Mouse (Mus musculus): ENCODE data around the gene Ppp1r26. TPM values are rescaled to one million over a fixed set of nuclear protein-coding genes. Genes with fewer than 3 reads are reported as not detected.

Gene Ppp1r26
- total and polyA plus RNA-seq, 2 experiments from 2014 or later = 11.7 to 60.8 TPM

- no peak for ATAC-seq
- no peaks in the 10 kb centered on the region for H3K27me3 ChIP-seq (ENCODE audit: insufficient read depth, low read length)
- H3K9me3 ChIP-seq (ENCODE audit: low read length) = no peaks in the 10 kb centered on the region
- no peak for DNase-seq
- no peaks in the 10 kb centered on the region for H3K36me3 ChIP-seq (ENCODE audit: insufficient read depth)
- no peak overlapping the region for H3K4me3 ChIP-seq (ENCODE audit: low read depth, low read length)
- H3K4me1 ChIP-seq (ENCODE audit: insufficient read depth) = no peaks in the 10 kb centered on the region
- H3K4me2 ChIP-seq (ENCODE audit: low read depth) = no peak overlapping the region
- no peak overlapping the region for H3K27ac ChIP-seq (ENCODE audit: low read depth, low read length)
- WGBS = 87% methylated on average over 14 of the region's 14 CpGs
- no peak overlapping the region for H3K9ac ChIP-seq
- TF ChIP-seq CTCF (IDR thresholded peaks at IDR 0.05; ENCODE audit: low read depth) = peak; percentile 47
Observed at GRCm38 (mm10) chr2:28495207-28495756, 48.7 kb downstream of the Ppp1r26 start.

- Histone ChIP-seq H3K9ac (no peak overlapping the region), H3K27ac (ENCODE audit: low read depth, low read length) (no peak overlapping the region), H3K9me3 (ENCODE audit: low read length) (no peaks in the 10 kb centered on the region), H3K27me3 (ENCODE audit: insufficient read depth, low read length) (no peaks in the 10 kb centered on the region), H3K4me3 (ENCODE audit: low read depth, low read length) (no peak overlapping the region), H3K36me3 (ENCODE audit: insufficient read depth) (no peaks in the 10 kb centered on the region), H3K4me2 (ENCODE audit: low read depth) (no peak overlapping the region), H3K4me1 (ENCODE audit: insufficient read depth) (no peaks in the 10 kb centered on the region)
- ATAC-seq (no peak), DNase-seq (no peak)
- no peak for TF ChIP-seq CTCF (IDR thresholded peaks at IDR 0.05; ENCODE audit: low read depth)
- 86% methylated on average over 16 of the region's 16 CpGs for WGBS
Observed at GRCm38 (mm10) chr2:28495801-28496595, 49.4 kb downstream of the Ppp1r26 start.

GRCm38 (mm10) chr2:28496671-28497070, 50.1 kb downstream of the Ppp1r26 start, which contains the start of gene Gbgt1:
Gene Gbgt1 (plus strand): TSS chr2:28496891.
- H3K4me3 ChIP-seq (ENCODE audit: low read depth, low read length) = no peak within 1 kb of the TSS
- DNase-seq = no peak
- no peaks in the 10 kb centered on the region for H3K9me3 ChIP-seq (ENCODE audit: low read length)
- H3K4me2 ChIP-seq (ENCODE audit: low read depth) = no peak within 1 kb of the TSS
- H3K27ac ChIP-seq (ENCODE audit: low read depth, low read length) = no peak within 1 kb of the TSS
- no peaks in the 10 kb centered on the region for H3K4me1 ChIP-seq (ENCODE audit: insufficient read depth)
- H3K36me3 ChIP-seq (ENCODE audit: insufficient read depth) = no peaks in the 10 kb centered on the region
- 72% methylated on average over 5 of the region's 5 CpGs for WGBS
- H3K27me3 ChIP-seq (ENCODE audit: insufficient read depth, low read length) = no peaks in the 10 kb centered on the region
- ATAC-seq = no peak
- H3K9ac ChIP-seq = no peak within 1 kb of the TSS
- TF ChIP-seq CTCF (IDR thresholded peaks at IDR 0.05; ENCODE audit: low read depth) = no peak

GRCm38 (mm10) chr2:28497561-28497960, 51.0 kb downstream of the Ppp1r26 start:
- DNase-seq (no peak), ATAC-seq (no peak)
- TF ChIP-seq CTCF (IDR thresholded peaks at IDR 0.05; ENCODE audit: low read depth) = no peak
- no peaks in the 10 kb centered on the region for H3K27me3 ChIP-seq (ENCODE audit: insufficient read depth, low read length)
- no peak overlapping the region for H3K4me2 ChIP-seq (ENCODE audit: low read depth)
- no peaks in the 10 kb centered on the region for H3K4me1 ChIP-seq (ENCODE audit: insufficient read depth)
- no peaks in the 10 kb centered on the region for H3K9me3 ChIP-seq (ENCODE audit: low read length)
- no peak overlapping the region for H3K27ac ChIP-seq (ENCODE audit: low read depth, low read length)
- H3K36me3 ChIP-seq (ENCODE audit: insufficient read depth) = no peaks in the 10 kb centered on the region
- H3K9ac ChIP-seq = no peak overlapping the region
- WGBS = 84% methylated on average over 5 of the region's 5 CpGs
- no peak overlapping the region for H3K4me3 ChIP-seq (ENCODE audit: low read depth, low read length)

- Histone ChIP-seq H3K27ac (ENCODE audit: low read depth, low read length) (no peak overlapping the region), H3K4me1 (ENCODE audit: insufficient read depth) (no peaks in the 10 kb centered on the region), H3K4me2 (ENCODE audit: low read depth) (no peak overlapping the region), H3K9ac (no peak overlapping the region), H3K4me3 (ENCODE audit: low read depth, low read length) (no peak overlapping the region), H3K36me3 (ENCODE audit: insufficient read depth) (no peaks in the 10 kb centered on the region), H3K9me3 (ENCODE audit: low read length) (no peaks in the 10 kb centered on the region), H3K27me3 (ENCODE audit: insufficient read depth, low read length) (no peaks in the 10 kb centered on the region)
- no peak for TF ChIP-seq CTCF (IDR thresholded peaks at IDR 0.05; ENCODE audit: low read depth)
- DNase-seq = no peak
- ATAC-seq = no peak
- 80% methylated on average over 4 of the region's 4 CpGs for WGBS
Observed at GRCm38 (mm10) chr2:28498431-28498830, 51.8 kb downstream of the Ppp1r26 start.

GRCm38 (mm10) chr2:28502987-28503386, 56.4 kb downstream of the Ppp1r26 start:
- DNase-seq (no peak), ATAC-seq (no peak)
- H3K4me3 ChIP-seq (ENCODE audit: low read depth, low read length) = no peak overlapping the region
- H3K4me1 ChIP-seq (ENCODE audit: insufficient read depth) = no peaks in the 10 kb centered on the region
- no peak overlapping the region for H3K27ac ChIP-seq (ENCODE audit: low read depth, low read length)
- TF ChIP-seq CTCF (IDR thresholded peaks at IDR 0.05; ENCODE audit: low read depth) = no peak
- H3K36me3 ChIP-seq (ENCODE audit: insufficient read depth) = no peaks in the 10 kb centered on the region
- H3K27me3 ChIP-seq (ENCODE audit: insufficient read depth, low read length) = no peaks in the 10 kb centered on the region
- no peak overlapping the region for H3K9ac ChIP-seq
- H3K4me2 ChIP-seq (ENCODE audit: low read depth) = no peak overlapping the region
- WGBS = 87% methylated on average over 10 of the region's 10 CpGs
- H3K9me3 ChIP-seq (ENCODE audit: low read length) = no peaks in the 10 kb centered on the region

GRCm38 (mm10) chr2:28504676-28505075, 58.1 kb downstream of the Ppp1r26 start:
- DNase-seq = no peak
- no peaks in the 10 kb centered on the region; the same call in 1 of the 2 replicates for H3K27me3 ChIP-seq (ENCODE audit: insufficient read depth, low read length)
- no peak overlapping the region for H3K9ac ChIP-seq
- no peaks in the 10 kb centered on the region for H3K9me3 ChIP-seq (ENCODE audit: low read length)
- no peak overlapping the region for H3K4me3 ChIP-seq (ENCODE audit: low read depth, low read length)
- ATAC-seq = no peak
- no peaks in the 10 kb centered on the region for H3K36me3 ChIP-seq (ENCODE audit: insufficient read depth)
- TF ChIP-seq CTCF (IDR thresholded peaks at IDR 0.05; ENCODE audit: low read depth) = no peak
- 88% methylated on average over 13 of the region's 13 CpGs for WGBS
- H3K4me1 ChIP-seq (ENCODE audit: insufficient read depth) = no peaks in the 10 kb centered on the region
- H3K4me2 ChIP-seq (ENCODE audit: low read depth) = no peak overlapping the region
- H3K27ac ChIP-seq (ENCODE audit: low read depth, low read length) = no peak overlapping the region

Other genes with a start within 250 kb of the Ppp1r26 start
- gene 1700007K13Rik, start 19.5 kb downstream of the Ppp1r26 start, total RNA-seq (2014; rRNA removed) = 5.2 and 5.4 TPM in 2 replicates
- 5.2 and 8.5 TPM in 2 replicates for gene 1700007K13Rik, start 19.5 kb downstream of the Ppp1r26 start, polyA plus RNA-seq (2015; fragmentation: Nextera tagmentation; extraction: Ambion mirVana)
- 25.4 and 33.4 TPM in 2 replicates for gene Mrps2, start 21.3 kb downstream of the Ppp1r26 start, total RNA-seq (2014; rRNA removed)
- gene Mrps2, start 21.3 kb downstream of the Ppp1r26 start, polyA plus RNA-seq (2015; fragmentation: Nextera tagmentation; extraction: Ambion mirVana) = 39.8 and 42.6 TPM in 2 replicates
- 1.5 and 4.9 TPM in 2 replicates for gene Gbgt1, start 50.1 kb downstream of the Ppp1r26 start, total RNA-seq (2014; rRNA removed)
- 0.47 and 0.54 TPM in 2 replicates for gene Gbgt1, start 50.1 kb downstream of the Ppp1r26 start, polyA plus RNA-seq (2015; fragmentation: Nextera tagmentation; extraction: Ambion mirVana)
- gene Gm10134, start 59.3 kb downstream of the Ppp1r26 start, total RNA-seq (2014; rRNA removed) = not detected in 2 replicates
- gene Gm10134, start 59.3 kb downstream of the Ppp1r26 start, polyA plus RNA-seq (2015; fragmentation: Nextera tagmentation; extraction: Ambion mirVana) = 1.8 and 2.3 TPM in 2 replicates
- gene Ralgds, start 66.3 kb downstream of the Ppp1r26 start, total RNA-seq (2014; rRNA removed) = 176 and 197 TPM in 2 replicates
- gene Ralgds, start 66.3 kb downstream of the Ppp1r26 start, polyA plus RNA-seq (2015; fragmentation: Nextera tagmentation; extraction: Ambion mirVana) = 65.3 and 76.8 TPM in 2 replicates
- not detected in 2 replicates for gene Cel, start 116.6 kb downstream of the Ppp1r26 start, total RNA-seq (2014; rRNA removed)
- gene Cel, start 116.6 kb downstream of the Ppp1r26 start, polyA plus RNA-seq (2015; fragmentation: Nextera tagmentation; extraction: Ambion mirVana) = not detected in 2 replicates
- gene Gtf3c5, start 137.0 kb downstream of the Ppp1r26 start, total RNA-seq (2014; rRNA removed) = 26.9 and 33.3 TPM in 2 replicates
- gene Gtf3c5, start 137.0 kb downstream of the Ppp1r26 start, polyA plus RNA-seq (2015; fragmentation: Nextera tagmentation; extraction: Ambion mirVana) = 20.0 and 32.7 TPM in 2 replicates
- gene Gfi1b, start 175.2 kb downstream of the Ppp1r26 start, total RNA-seq (2014; rRNA removed) = not detected in 2 replicates
- gene Gfi1b, start 175.2 kb downstream of the Ppp1r26 start, polyA plus RNA-seq (2015; fragmentation: Nextera tagmentation; extraction: Ambion mirVana) = not detected in 2 replicates
- gene Tsc1, start 194.4 kb downstream of the Ppp1r26 start, total RNA-seq (2014; rRNA removed) = 35.4 and 43.4 TPM in 2 replicates
- 7.7 and 16.8 TPM in 2 replicates for gene Tsc1, start 194.4 kb downstream of the Ppp1r26 start, polyA plus RNA-seq (2015; fragmentation: Nextera tagmentation; extraction: Ambion mirVana)

All from forebrain, postnatal 0 days (tissue).